Mouse (Mus musculus) heart, postnatal 36 days (tissue): ENCODE results near the gene Gm5127. TPM values are rescaled to one million over a fixed set of nuclear protein-coding genes. Genes with fewer than 3 reads are reported as not detected.

Experiments used
- DNase-seq, 2 experiments: peaks; one replicate each; pipeline ENCODE4 v3.0.0; 2021 to 2022
- intact Hi-C: fragments of 180-260 bp; cut with DNase I; formaldehyde crosslinking; loops from one replicate; pipeline ENCODE4 v1.15.1; 2025
- total RNA-seq, 2 experiments: library from RNA; stranded (reverse); gene quantifications; 2 replicates each; pipeline ENCODE4 v1.2.3; 2021

Gm5127 gene
- not detected for total RNA-seq

GRCm38 (mm10) chrX:106582886-106583285 is at the start of gene Gm5127:
Gene Gm5127 (plus strand): TSS chrX:106583186.
- intact Hi-C loops, result loop anchor here (5.0 kb wide), 1 partner anchor 134 kb away; no protein-coding TSS in a partner anchor
- DNase-seq, result no peak

- no peak for DNase-seq
- intact Hi-C loops, result no loop called here
Measured at GRCm38 (mm10) chrX:106536359-106536758, 46.6 kb upstream of the Gm5127 start.

- no peak for DNase-seq
- intact Hi-C loops, result no loop called here
Measured at GRCm38 (mm10) chrX:106555457-106555856, 27.5 kb upstream of the Gm5127 start.

GRCm38 (mm10) chrX:106578966-106579365 is 4.0 kb upstream of the Gm5127 start:
- intact Hi-C loops, result no loop called here
- no peak for DNase-seq

GRCm38 (mm10) chrX:106580410-106580809 is 2.6 kb upstream of the Gm5127 start:
- intact Hi-C loops, result loop anchor here (2.0 to 5.0 kb wide), 2 partner anchors 137 to 186 kb away; no protein-coding TSS in a partner anchor
- no peak for DNase-seq

- DNase-seq, result no peak
- intact Hi-C loops, result loop anchor here (5.0 kb wide), 1 partner anchor 135 kb away; no protein-coding TSS in a partner anchor
Measured at GRCm38 (mm10) chrX:106582197-106582596, 789 bp upstream of the Gm5127 start.

- DNase-seq, result no peak
- intact Hi-C loops, result loop anchor here (10.0 kb wide), 1 partner anchor 109 kb away; the partner anchor contains the start of gene Fndc3c1
Measured at GRCm38 (mm10) chrX:106593914-106594313, 10.9 kb downstream of the Gm5127 start.

- DNase-seq, result peak in 1 of 2 experiments; percentile 5
- intact Hi-C loops, result loop anchor here (10.0 kb wide), 1 partner anchor 111 kb away; the partner anchor contains the start of gene Fndc3c1
Measured at GRCm38 (mm10) chrX:106595904-106596303, 12.9 kb downstream of the Gm5127 start.

- intact Hi-C loops, result loop anchor here (10.0 kb wide), 1 partner anchor 552 kb away; no protein-coding TSS in a partner anchor
- peak; percentile 1 to 8 for DNase-seq
Measured at GRCm38 (mm10) chrX:106602574-106603258, 19.7 kb downstream of the Gm5127 start.

GRCm38 (mm10) chrX:106603386-106603785 is 20.4 kb downstream of the Gm5127 start, which contains the start of gene Cysltr1:
Gene Cysltr1 (minus strand): TSS chrX:106603679.
- intact Hi-C loops, result loop anchor here (10.0 kb wide), 1 partner anchor 551 kb away; no protein-coding TSS in a partner anchor
- DNase-seq, result peak; percentile 4 to 25

- no peak for DNase-seq
- intact Hi-C loops, result no loop called here
Measured at GRCm38 (mm10) chrX:106622512-106622911, 39.5 kb downstream of the Gm5127 start.

- DNase-seq, result no peak
- intact Hi-C loops, result no loop called here
Measured at GRCm38 (mm10) chrX:106623667-106624066, 40.7 kb downstream of the Gm5127 start.

- no peak for DNase-seq
- intact Hi-C loops, result no loop called here
Measured at GRCm38 (mm10) chrX:106628514-106628913, 45.5 kb downstream of the Gm5127 start.

GRCm38 (mm10) chrX:106633543-106633942 is 50.6 kb downstream of the Gm5127 start:
- intact Hi-C loops, result no loop called here
- no peak for DNase-seq

- intact Hi-C loops, result no loop called here
- DNase-seq, result no peak
Measured at GRCm38 (mm10) chrX:106634799-106635541, 52.0 kb downstream of the Gm5127 start.

GRCm38 (mm10) chrX:106662101-106662500 is 79.1 kb downstream of the Gm5127 start:
- intact Hi-C loops, result no loop called here
- DNase-seq, result no peak

- DNase-seq, result no peak
- intact Hi-C loops, result no loop called here
Measured at GRCm38 (mm10) chrX:106704590-106704989, 121.6 kb downstream of the Gm5127 start.

GRCm38 (mm10) chrX:106717160-106717559 is 134.2 kb downstream of the Gm5127 start:
- DNase-seq, result no peak
- intact Hi-C loops, result loop anchor here (5.0 kb wide), 1 partner anchor 135 kb away; the partner anchor contains the start of gene Gm5127

GRCm38 (mm10) chrX:106742241-106742640 is 159.3 kb downstream of the Gm5127 start:
- intact Hi-C loops, result no loop called here
- no peak for DNase-seq

GRCm38 (mm10) chrX:106755272-106755671 is 172.3 kb downstream of the Gm5127 start:
- DNase-seq, result no peak
- intact Hi-C loops, result no loop called here
